Mouse (Mus musculus): ENCODE measurements around the gene Gng12. TPM values are rescaled to one million over a fixed set of nuclear protein-coding genes. Genes with fewer than 3 reads are reported as not detected.
A peak's percentile ranks its signal among the peaks of the same experiment; 100 is the strongest.

Gene Gng12
- polyA plus RNA-seq, 1 experiment from 2014 or later = 165 TPM

DNA sequence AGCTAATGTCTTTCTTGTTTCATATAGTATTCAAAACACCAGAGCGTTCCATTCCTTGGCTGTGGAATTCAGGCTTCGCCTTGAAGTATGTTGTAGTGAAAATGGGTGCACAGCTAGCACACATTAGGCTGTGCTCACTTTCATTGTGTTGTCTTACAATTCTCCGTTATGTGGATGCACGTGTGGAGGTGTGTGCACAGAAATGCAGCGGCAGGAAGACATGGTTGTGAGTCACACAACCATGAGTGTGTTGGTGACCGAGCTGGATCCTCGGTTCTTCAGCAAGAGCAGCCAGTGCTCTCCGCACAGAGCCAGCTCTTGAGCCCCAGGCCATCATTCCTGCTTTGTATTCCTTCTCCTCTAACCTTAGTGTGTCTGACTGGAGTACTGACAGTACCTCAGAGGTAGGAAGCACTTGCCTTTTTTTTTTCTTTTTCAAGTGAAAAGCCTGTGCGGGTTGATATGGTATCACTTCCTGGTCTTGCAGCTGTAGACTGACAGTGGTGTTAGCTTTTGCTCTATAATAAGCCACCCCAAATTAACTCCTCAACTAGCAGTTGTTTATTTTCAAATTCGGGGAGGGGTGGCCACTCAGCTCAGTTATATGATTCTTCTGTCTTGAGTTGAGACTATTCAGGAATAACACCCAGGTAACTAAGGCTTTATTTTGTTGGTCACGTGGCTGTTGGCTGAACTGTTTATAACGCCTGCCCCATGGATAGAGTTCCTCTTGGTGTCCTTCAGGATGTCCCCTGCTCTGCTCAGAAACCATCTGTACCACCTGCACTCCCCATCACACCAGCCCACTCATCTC lies 48.2 kb downstream of the Gng12 start:
- Histone ChIP-seq H3K4me3 (ENCODE audit: low read length) (no peak overlapping the region), H3K36me3 (ENCODE audit: control insufficient read depth, insufficient read depth, low read length) (no peaks in the 10 kb centered on the region), H3K4me2 (ENCODE audit: low read depth, low read length) (no peak overlapping the region), H3K27ac (ENCODE audit: low read length) (0 out of 2 replicates have a peak overlapping the region, but pooled peaks have one; percentile 12), H3K4me1 (ENCODE audit: control insufficient read depth, insufficient read depth, low read length) (peaks cover 21% of the 10 kb centered on the region), H3K9me3 (ENCODE audit: control insufficient read depth, low read length) (no peaks in the 10 kb centered on the region), H3K27me3 (replicated peaks; ENCODE audit: control insufficient read depth, insufficient read depth, low read length) (no peaks in the 10 kb centered on the region), H3K9ac (ENCODE audit: low read depth, low read length) (no peak overlapping the region)
- 78% methylated on average over 12 of the region's 12 CpGs for WGBS
- no peak for ATAC-seq

DNA sequence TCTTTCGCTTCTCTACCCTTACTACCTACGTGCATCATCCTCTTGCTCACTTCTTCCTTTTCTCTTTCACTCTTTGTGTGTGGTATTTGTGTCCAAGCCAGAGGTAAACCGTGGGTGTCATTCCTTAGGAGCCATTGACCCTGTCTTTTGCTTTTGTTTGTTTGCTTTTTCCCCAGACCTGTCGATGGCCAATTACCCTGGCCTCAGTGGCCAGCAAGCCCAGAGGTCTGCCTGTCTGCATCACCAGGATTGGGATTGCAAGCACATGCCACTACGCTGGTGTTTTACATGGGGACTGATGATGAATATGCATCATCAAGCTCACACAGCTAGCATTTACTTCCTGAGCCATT lies 48.8 kb downstream of the Gng12 start:
- Histone ChIP-seq H3K4me2 (ENCODE audit: low read depth, low read length) (no peak overlapping the region), H3K27me3 (replicated peaks; ENCODE audit: control insufficient read depth, insufficient read depth, low read length) (no peaks in the 10 kb centered on the region), H3K9ac (ENCODE audit: low read depth, low read length) (no peak overlapping the region), H3K36me3 (ENCODE audit: control insufficient read depth, insufficient read depth, low read length) (no peaks in the 10 kb centered on the region), H3K27ac (ENCODE audit: low read length) (no peak overlapping the region), H3K4me1 (ENCODE audit: control insufficient read depth, insufficient read depth, low read length) (peaks cover 21% of the 10 kb centered on the region), H3K9me3 (ENCODE audit: control insufficient read depth, low read length) (no peaks in the 10 kb centered on the region), H3K4me3 (ENCODE audit: low read length) (no peak overlapping the region)
- no peak for ATAC-seq
- 58% methylated on average over 5 of the region's 5 CpGs for WGBS

DNA sequence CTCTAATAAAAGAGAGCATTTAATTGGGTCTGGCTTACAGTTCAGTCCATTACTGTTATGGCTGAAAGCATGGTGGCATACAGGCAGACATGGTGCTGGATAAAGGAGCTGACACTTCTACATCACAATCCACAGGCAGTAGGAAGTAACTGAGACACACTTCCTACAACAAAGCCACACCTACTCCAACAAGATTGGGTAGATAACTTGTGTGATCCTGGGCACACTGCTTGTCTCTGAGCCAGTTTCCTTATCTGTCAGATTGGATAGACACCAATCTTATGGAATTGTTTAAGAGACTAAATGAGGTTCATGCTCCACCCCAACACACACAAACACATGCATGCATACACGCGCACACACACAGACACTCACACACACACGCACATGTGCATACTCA lies 51.9 kb downstream of the Gng12 start:
- no peak for ATAC-seq
- H3K9ac ChIP-seq (ENCODE audit: low read depth, low read length) = no peak overlapping the region
- H3K27me3 ChIP-seq (replicated peaks; ENCODE audit: control insufficient read depth, insufficient read depth, low read length) = no peaks in the 10 kb centered on the region
- WGBS = 93% methylated on average over 3 of the region's 3 CpGs
- H3K36me3 ChIP-seq (ENCODE audit: control insufficient read depth, insufficient read depth, low read length) = no peaks in the 10 kb centered on the region
- no peak overlapping the region for H3K4me2 ChIP-seq (ENCODE audit: low read depth, low read length)
- H3K4me3 ChIP-seq (ENCODE audit: low read length) = no peak overlapping the region
- H3K4me1 ChIP-seq (ENCODE audit: control insufficient read depth, insufficient read depth, low read length) = peaks cover 11% of the 10 kb centered on the region; the same call in 1 of the 2 replicates
- H3K27ac ChIP-seq (ENCODE audit: low read length) = no peak overlapping the region
- no peaks in the 10 kb centered on the region for H3K9me3 ChIP-seq (ENCODE audit: control insufficient read depth, low read length)

DNA sequence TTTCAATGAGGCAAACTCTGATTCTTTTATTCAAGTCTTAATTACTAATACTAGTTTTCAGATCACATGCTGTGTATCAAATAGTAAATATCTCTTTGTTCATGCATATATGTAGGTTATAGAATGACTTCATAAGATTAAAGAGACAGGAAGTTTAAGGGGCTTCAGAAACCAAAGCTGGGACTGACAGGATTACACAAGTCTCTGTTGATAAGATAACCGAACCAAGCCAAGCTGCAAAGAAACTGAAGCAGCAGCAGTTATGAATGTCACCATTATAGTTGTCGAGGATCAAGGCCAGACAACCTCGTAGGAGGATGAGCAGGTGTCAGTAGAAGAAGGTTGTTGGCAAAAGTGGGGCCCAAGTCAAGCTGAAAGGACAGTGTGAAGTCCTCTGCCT lies 52.7 kb downstream of the Gng12 start:
- no peak for ATAC-seq
- H3K36me3 ChIP-seq (ENCODE audit: control insufficient read depth, insufficient read depth, low read length) = no peaks in the 10 kb centered on the region
- peaks cover 9% of the 10 kb centered on the region for H3K4me1 ChIP-seq (ENCODE audit: control insufficient read depth, insufficient read depth, low read length)
- no peaks in the 10 kb centered on the region for H3K27me3 ChIP-seq (replicated peaks; ENCODE audit: control insufficient read depth, insufficient read depth, low read length)
- H3K4me3 ChIP-seq (ENCODE audit: low read length) = no peak overlapping the region
- no peak overlapping the region for H3K4me2 ChIP-seq (ENCODE audit: low read depth, low read length)
- WGBS = 58% methylated on average over 3 of the region's 3 CpGs
- H3K27ac ChIP-seq (ENCODE audit: low read length) = no peak overlapping the region
- H3K9me3 ChIP-seq (ENCODE audit: control insufficient read depth, low read length) = no peaks in the 10 kb centered on the region
- H3K9ac ChIP-seq (ENCODE audit: low read depth, low read length) = no peak overlapping the region

DNA sequence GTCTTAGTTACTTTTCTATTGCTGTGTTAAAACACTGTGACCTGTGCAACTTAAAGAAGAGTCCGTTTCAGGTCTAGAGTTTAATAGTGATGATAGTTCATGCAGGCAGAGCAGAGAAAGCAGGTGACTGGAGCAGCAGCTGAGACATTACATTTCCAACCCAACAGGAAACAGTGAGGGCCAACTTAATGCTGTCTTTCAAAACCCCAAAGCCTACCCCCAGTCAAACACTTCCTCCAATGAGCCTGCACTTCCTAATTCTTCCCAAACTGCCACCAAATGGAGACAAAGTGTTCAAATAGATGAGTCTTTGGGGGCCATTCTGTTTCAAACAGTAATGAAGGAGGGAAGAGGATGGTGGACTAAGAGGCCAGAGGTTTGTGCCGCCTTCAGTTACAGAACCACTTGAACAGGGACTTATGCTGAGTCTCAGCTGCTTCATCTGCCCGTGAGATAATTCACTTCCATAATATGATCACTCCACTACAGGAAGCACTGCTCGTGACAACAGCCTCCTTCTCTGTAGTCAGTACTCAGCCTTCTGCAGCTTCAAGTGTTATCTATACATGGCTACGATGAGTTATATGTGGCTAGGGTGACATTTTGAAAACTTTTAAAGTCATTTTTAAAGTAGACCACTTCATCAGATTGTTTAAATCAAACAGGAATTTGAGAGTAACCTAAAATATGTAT lies 55.7 kb downstream of the Gng12 start:
- Histone ChIP-seq H3K9me3 (ENCODE audit: control insufficient read depth, low read length) (no peaks in the 10 kb centered on the region), H3K4me2 (ENCODE audit: low read depth, low read length) (no peak overlapping the region), H3K9ac (ENCODE audit: low read depth, low read length) (no peak overlapping the region), H3K27ac (ENCODE audit: low read length) (no peak overlapping the region), H3K27me3 (replicated peaks; ENCODE audit: control insufficient read depth, insufficient read depth, low read length) (no peaks in the 10 kb centered on the region), H3K4me1 (ENCODE audit: control insufficient read depth, insufficient read depth, low read length) (peaks cover 6% of the 10 kb centered on the region), H3K36me3 (ENCODE audit: control insufficient read depth, insufficient read depth, low read length) (no peaks in the 10 kb centered on the region), H3K4me3 (ENCODE audit: low read length) (no peak overlapping the region)
- WGBS = 81% methylated on average over 5 of the region's 5 CpGs
- ATAC-seq = no peak

DNA sequence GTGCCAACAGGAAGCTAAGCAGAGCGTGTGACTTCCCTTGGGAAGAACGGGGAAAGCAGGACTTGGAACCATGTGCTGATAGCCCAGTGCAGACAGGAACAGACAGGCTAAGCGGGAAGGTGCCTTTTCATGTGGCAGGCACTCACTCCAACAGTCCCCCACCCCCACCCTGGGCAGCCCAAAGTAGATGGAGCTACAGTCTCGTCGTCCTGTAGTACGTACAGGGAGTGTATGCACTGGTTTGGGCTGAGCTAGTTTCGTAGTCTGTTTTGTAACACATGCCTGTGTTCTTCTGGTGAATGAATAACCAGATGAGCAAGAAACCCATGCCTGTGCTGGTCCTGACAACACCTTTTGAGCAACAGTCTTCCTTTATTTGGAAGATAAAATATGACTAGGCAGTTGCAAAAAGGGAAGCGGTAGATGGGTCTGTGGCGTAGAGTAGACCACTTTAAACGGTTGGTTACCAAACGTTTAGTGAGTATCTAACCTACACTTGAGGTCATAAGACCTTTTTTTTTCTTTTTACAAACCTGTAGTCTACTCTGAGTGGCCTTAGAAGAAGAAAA lies 57.8 kb downstream of the Gng12 start:
- Histone ChIP-seq H3K27ac (ENCODE audit: low read length) (peak overlapping the region; percentile 53), H3K4me2 (ENCODE audit: low read depth, low read length) (peak overlapping the region; percentile 36), H3K9ac (ENCODE audit: low read depth, low read length) (no peak overlapping the region), H3K9me3 (ENCODE audit: control insufficient read depth, low read length) (no peaks in the 10 kb centered on the region), H3K4me1 (ENCODE audit: control insufficient read depth, insufficient read depth, low read length) (peaks cover 6% of the 10 kb centered on the region), H3K4me3 (ENCODE audit: low read length) (no peak overlapping the region), H3K27me3 (replicated peaks; ENCODE audit: control insufficient read depth, insufficient read depth, low read length) (no peaks in the 10 kb centered on the region), H3K36me3 (ENCODE audit: control insufficient read depth, insufficient read depth, low read length) (no peaks in the 10 kb centered on the region)
- 60% methylated on average over 11 of the region's 11 CpGs for WGBS
- peak; percentile 88 for ATAC-seq

DNA sequence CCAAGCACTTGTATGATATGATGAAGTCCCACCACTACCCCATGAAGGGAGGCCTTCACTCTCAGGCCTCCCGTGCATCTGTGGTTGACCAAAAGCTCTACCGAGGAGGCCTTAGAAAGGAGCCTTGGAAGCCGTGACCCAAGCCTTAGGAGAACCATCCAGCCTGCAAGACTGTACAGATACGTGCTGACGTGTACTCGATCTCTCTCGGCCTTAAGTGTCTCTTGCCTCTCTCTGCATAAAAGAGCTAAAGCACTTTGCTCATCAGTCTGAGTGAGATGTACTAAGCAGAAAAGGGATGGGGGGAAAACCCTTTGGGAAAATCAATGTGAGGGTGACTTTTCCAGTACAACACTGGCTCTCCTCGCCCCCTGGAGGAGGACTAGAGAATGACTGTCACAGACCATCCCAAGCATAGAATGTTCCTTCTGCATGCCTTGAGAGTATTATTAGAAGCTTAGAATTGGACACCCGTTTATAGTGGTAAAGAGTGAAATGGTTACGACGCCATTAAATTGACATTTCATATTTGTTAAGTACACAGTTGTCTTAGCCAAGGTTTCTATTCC lies 59.0 kb downstream of the Gng12 start:
- Histone ChIP-seq H3K4me1 (ENCODE audit: control insufficient read depth, insufficient read depth, low read length) (peaks cover 6% of the 10 kb centered on the region), H3K4me3 (ENCODE audit: low read length) (no peak overlapping the region), H3K4me2 (ENCODE audit: low read depth, low read length) (no peak overlapping the region), H3K9me3 (ENCODE audit: control insufficient read depth, low read length) (no peaks in the 10 kb centered on the region), H3K36me3 (ENCODE audit: control insufficient read depth, insufficient read depth, low read length) (no peaks in the 10 kb centered on the region), H3K9ac (ENCODE audit: low read depth, low read length) (no peak overlapping the region), H3K27me3 (replicated peaks; ENCODE audit: control insufficient read depth, insufficient read depth, low read length) (no peaks in the 10 kb centered on the region), H3K27ac (ENCODE audit: low read length) (no peak overlapping the region)
- ATAC-seq = no peak
- 83% methylated on average over 11 of the region's 11 CpGs for WGBS

DNA sequence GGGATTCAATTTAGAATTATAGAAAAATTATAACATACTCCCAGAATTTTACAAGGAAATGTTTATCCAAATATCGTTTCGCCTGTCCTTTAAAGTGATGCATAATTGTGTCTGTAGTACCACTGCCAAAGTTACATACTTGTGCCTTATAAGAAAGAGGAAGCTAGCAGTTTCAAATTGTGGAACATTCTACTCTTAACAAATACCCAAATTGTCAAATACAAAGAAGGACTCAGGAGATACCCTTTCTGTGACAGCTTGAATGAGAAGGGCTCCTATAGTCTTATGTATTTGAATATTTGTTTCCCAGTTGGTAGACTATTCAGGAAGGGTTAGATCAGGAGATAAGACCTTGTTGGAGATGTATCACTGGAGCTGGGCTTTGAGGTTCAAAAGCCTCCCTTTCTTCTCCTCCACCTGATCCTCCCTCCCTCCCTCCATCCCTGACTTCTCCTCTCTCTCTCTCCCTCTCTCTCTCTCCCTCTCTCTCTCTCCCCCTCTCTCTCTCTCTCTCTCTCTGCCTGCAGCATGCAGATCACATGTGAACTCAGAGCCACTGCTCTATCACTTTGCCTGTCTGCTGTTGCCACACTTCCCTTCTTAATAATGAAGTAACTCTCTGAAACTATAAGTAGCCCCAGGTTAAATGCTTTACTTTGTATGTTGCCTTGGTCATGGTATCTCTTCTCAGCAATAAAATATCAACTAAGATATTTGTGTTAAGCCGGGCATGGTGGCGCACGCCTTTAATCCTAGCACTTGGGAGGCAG lies 62.5 kb downstream of the Gng12 start:
- H3K4me1 ChIP-seq (ENCODE audit: control insufficient read depth, insufficient read depth, low read length) = peaks cover 12% of the 10 kb centered on the region
- H3K36me3 ChIP-seq (ENCODE audit: control insufficient read depth, insufficient read depth, low read length) = no peaks in the 10 kb centered on the region
- no peak overlapping the region for H3K4me3 ChIP-seq (ENCODE audit: low read length)
- H3K9me3 ChIP-seq (ENCODE audit: control insufficient read depth, low read length) = no peaks in the 10 kb centered on the region
- H3K27ac ChIP-seq (ENCODE audit: low read length) = no peak overlapping the region
- WGBS = 88% methylated on average over 5 of the region's 5 CpGs
- no peaks in the 10 kb centered on the region for H3K27me3 ChIP-seq (replicated peaks; ENCODE audit: control insufficient read depth, insufficient read depth, low read length)
- no peak overlapping the region for H3K9ac ChIP-seq (ENCODE audit: low read depth, low read length)
- H3K4me2 ChIP-seq (ENCODE audit: low read depth, low read length) = no peak overlapping the region
- ATAC-seq = no peak

DNA sequence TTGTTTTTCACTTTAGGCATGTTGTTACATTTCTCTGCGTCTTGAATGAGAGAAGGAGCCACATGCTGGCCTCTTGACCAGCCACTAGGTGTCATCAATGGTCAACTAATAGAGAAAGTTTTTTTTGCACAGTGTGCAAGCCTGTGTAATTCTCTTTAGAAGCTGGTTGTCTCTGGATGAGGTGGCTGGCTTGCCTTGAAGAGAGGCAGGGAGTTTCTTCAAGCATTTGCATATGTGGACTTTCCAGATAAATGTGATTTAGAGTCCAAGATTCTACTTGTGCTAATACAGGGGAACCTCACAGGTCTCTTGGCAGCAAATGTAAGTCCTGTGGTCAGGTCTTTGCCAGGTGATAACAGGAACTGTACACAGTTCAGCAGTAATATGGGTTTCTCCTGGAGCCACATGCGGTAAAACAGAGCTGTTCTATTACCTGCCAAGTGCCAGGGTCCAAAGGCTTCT lies 66.4 kb downstream of the Gng12 start:
- WGBS = 27% methylated on average over 2 of the region's 2 CpGs
- no peak overlapping the region for H3K9ac ChIP-seq (ENCODE audit: low read depth, low read length)
- ATAC-seq = peak; percentile 87
- peak overlapping the region; percentile 49 for H3K27ac ChIP-seq (ENCODE audit: low read length)
- H3K27me3 ChIP-seq (replicated peaks; ENCODE audit: control insufficient read depth, insufficient read depth, low read length) = no peaks in the 10 kb centered on the region
- H3K36me3 ChIP-seq (ENCODE audit: control insufficient read depth, insufficient read depth, low read length) = no peaks in the 10 kb centered on the region
- peaks cover 37% of the 10 kb centered on the region for H3K4me1 ChIP-seq (ENCODE audit: control insufficient read depth, insufficient read depth, low read length)
- no peaks in the 10 kb centered on the region for H3K9me3 ChIP-seq (ENCODE audit: control insufficient read depth, low read length)
- no peak overlapping the region for H3K4me3 ChIP-seq (ENCODE audit: low read length)
- no peak overlapping the region for H3K4me2 ChIP-seq (ENCODE audit: low read depth, low read length)
